Comparison of ENCODE assay signal across 9 mouse cellular contexts in the genomic region with DNA sequence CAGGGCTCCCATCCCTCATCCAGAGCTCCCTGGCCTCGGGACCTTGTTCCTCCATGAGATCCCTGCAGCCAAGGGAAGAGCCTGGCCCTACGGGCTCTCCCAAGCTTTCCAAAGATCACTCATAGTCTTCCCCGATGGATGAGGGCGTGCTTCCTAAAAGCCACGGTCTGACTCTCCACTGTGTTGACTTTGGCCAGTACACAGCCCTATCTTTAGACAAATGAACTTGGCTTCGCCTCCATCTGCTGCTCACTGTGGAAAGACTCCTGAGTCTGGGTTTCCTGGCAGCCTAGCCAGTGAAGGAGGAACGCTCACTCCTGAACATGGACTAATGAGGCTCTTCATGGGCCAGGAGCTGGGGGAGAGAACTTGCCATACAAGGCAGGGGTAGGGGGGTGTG.
A peak's percentile ranks its signal among the peaks of the same experiment; 100 is the strongest.
DNase-seq lines count a peak whose midpoint lies in the region; ATAC-seq lines count a peak whose summit lies in the region.
"Had no signal": no experiment of that assay in that cellular context is flagged by ENCODE, and none has a peak within 500 bp of the region (broad histone marks: within the 10 kb centered on the region; RNA-seq: fewer than 3 reads in every experiment).

No protein-coding gene starts in this region.

- H3K4me2 ChIP-seq in heart, embryonic 13.5 days: no peak overlapping the region
- H3K4me2 ChIP-seq: liver, embryonic 12.5 days had no signal

- 52% methylated on average over 7 of the region's 7 CpGs for WGBS in heart, embryonic 13.5 days

- H3K27me3 ChIP-seq in heart, embryonic 13.5 days (replicated peaks): peaks cover 29% of the 10 kb centered on the region
- H3K27me3 ChIP-seq: liver, embryonic 12.5 days had no signal

- H3K9me3 ChIP-seq in heart, embryonic 13.5 days: no peaks in the 10 kb centered on the region
- H3K9me3 ChIP-seq: liver, embryonic 12.5 days had no signal

- no peak overlapping the region for H3K9ac ChIP-seq in heart, embryonic 13.5 days
- H3K9ac ChIP-seq: liver, embryonic 12.5 days had no signal

- peak overlapping the region; percentile 46 for H3K27ac ChIP-seq in heart, embryonic 13.5 days (replicated peaks)
- H3K27ac ChIP-seq: liver, embryonic 12.5 days had no signal

- DNase-seq in adrenal gland, adult 2 months: peak; percentile 20
- no peak for DNase-seq in adrenal gland, postnatal 4 days (ENCODE audit: low spot score in 2 of 2)
- DNase-seq in cerebellum, adult 11-12 months: peak; percentile 69
- DNase-seq in kidney, postnatal 4 days: peak; percentile 28 to 60
- no peak for DNase-seq in layer of hippocampus, postnatal 36 days
- no peak for DNase-seq in thymus, postnatal 36 days
- DNase-seq in neural tube, embryonic 10.5 days (ENCODE audit: extremely low spot score, low spot score): no peak

- peak; percentile 64 for ATAC-seq in heart, embryonic 13.5 days (ENCODE audit: extremely low read depth, insufficient number of reproducible peaks, low FRiP score, low TSS enrichment)
- ATAC-seq: liver, embryonic 12.5 days had no signal

- H3K4me1 ChIP-seq in heart, embryonic 13.5 days: peaks cover 19% of the 10 kb centered on the region
- H3K4me1 ChIP-seq: liver, embryonic 12.5 days had no signal

- peaks cover 18% of the 10 kb centered on the region for H3K36me3 ChIP-seq in heart, embryonic 13.5 days

- no peak overlapping the region for H3K4me3 ChIP-seq in heart, embryonic 13.5 days
- H3K4me3 ChIP-seq: liver, embryonic 12.5 days had no signal

Comparison
In these comparisons a context has a peak if more than half of its experiments do, and no peak if none do; other contexts are left out.
1. DNase-seq: peak in adrenal gland, adult 2 months (single experiment), cerebellum, adult 11-12 months (single experiment) and kidney, postnatal 4 days (2 of 2); none in adrenal gland, postnatal 4 days (0 of 2), layer of hippocampus, postnatal 36 days (0 of 2), thymus, postnatal 36 days (0 of 2) and neural tube, embryonic 10.5 days (single experiment).